Mouse (Mus musculus) ZHBTc4 (cell line): ENCODE data around the gene Tle3.

ENCODE experiments used
- DNase-seq: peaks from one replicate; pipeline ENCODE4 v3.0.0-alpha.2; 2011; ENCODE audit warnings: low read depth, low spot score

The Tle3 gene

GRCm38 (mm10) chr9:61434062-61434461, 61.9 kb downstream of the Tle3 start:
- DNase-seq = peak; percentile 46

- DNase-seq = peak; percentile 93
Observed at GRCm38 (mm10) chr9:61435191-61435989, 63.2 kb downstream of the Tle3 start.

GRCm38 (mm10) chr9:61436104-61436503, 63.9 kb downstream of the Tle3 start:
- no peak for DNase-seq

- DNase-seq = no peak
Observed at GRCm38 (mm10) chr9:61436761-61437160, 64.6 kb downstream of the Tle3 start.

GRCm38 (mm10) chr9:61439092-61439491, 66.9 kb downstream of the Tle3 start:
- no peak for DNase-seq

GRCm38 (mm10) chr9:61439979-61440378, 67.8 kb downstream of the Tle3 start:
- DNase-seq = peak; percentile 51

GRCm38 (mm10) chr9:61441206-61441913, 69.2 kb downstream of the Tle3 start:
- no peak for DNase-seq

GRCm38 (mm10) chr9:61442951-61443630, 70.9 kb downstream of the Tle3 start:
- DNase-seq = peak; percentile 42

GRCm38 (mm10) chr9:61445151-61445550, 73.0 kb downstream of the Tle3 start:
- DNase-seq = no peak

GRCm38 (mm10) chr9:61445711-61446222, 73.6 kb downstream of the Tle3 start:
- DNase-seq = peak; percentile 83

GRCm38 (mm10) chr9:61446965-61447364, 74.8 kb downstream of the Tle3 start:
- DNase-seq = no peak

- no peak for DNase-seq
Observed at GRCm38 (mm10) chr9:61449363-61449904, 77.3 kb downstream of the Tle3 start.

GRCm38 (mm10) chr9:61452081-61452480, 79.9 kb downstream of the Tle3 start:
- DNase-seq = no peak

- no peak for DNase-seq
Observed at GRCm38 (mm10) chr9:61455861-61456261, 83.7 kb downstream of the Tle3 start.

- DNase-seq = no peak
Observed at GRCm38 (mm10) chr9:61456441-61457161, 84.4 kb downstream of the Tle3 start.

GRCm38 (mm10) chr9:61457162-61457523, 85.0 kb downstream of the Tle3 start:
- no peak for DNase-seq

- DNase-seq = no peak
Observed at GRCm38 (mm10) chr9:61461859-61462258, 89.7 kb downstream of the Tle3 start.

- no peak for DNase-seq
Observed at GRCm38 (mm10) chr9:61467436-61467835, 95.3 kb downstream of the Tle3 start.
